Mouse (Mus musculus): ENCODE results near the gene Nubp2.

The Nubp2 gene

GRCm38 (mm10) chr17:24886134-24886931 lies at the start of gene Nubp2, which contains the start of gene Spsb3:
Gene Nubp2 (minus strand): TSS chr17:24886349.
Gene Spsb3 (plus strand): TSS chr17:24886643.
- DNase-seq (ENCODE audit: low spot score in 2 of 2): peak; percentile 92 to 96

- no peak for DNase-seq (ENCODE audit: low spot score in 2 of 2)
Observed at GRCm38 (mm10) chr17:24935666-24936065, 49.5 kb upstream of the Nubp2 start.

GRCm38 (mm10) chr17:24934926-24935325 lies 48.8 kb upstream of the Nubp2 start:
- no peak for DNase-seq (ENCODE audit: low spot score in 2 of 2)

- DNase-seq (ENCODE audit: low spot score in 2 of 2): no peak
Observed at GRCm38 (mm10) chr17:24933163-24933562, 47.0 kb upstream of the Nubp2 start.

GRCm38 (mm10) chr17:24932431-24932830 lies 46.3 kb upstream of the Nubp2 start:
- no peak for DNase-seq (ENCODE audit: low spot score in 2 of 2)

GRCm38 (mm10) chr17:24929506-24929905 lies 43.4 kb upstream of the Nubp2 start:
- DNase-seq (ENCODE audit: low spot score in 2 of 2): no peak

- DNase-seq (ENCODE audit: low spot score in 2 of 2): no peak
Observed at GRCm38 (mm10) chr17:24923246-24923645, 37.1 kb upstream of the Nubp2 start.

GRCm38 (mm10) chr17:24913984-24914383 lies 27.8 kb upstream of the Nubp2 start:
- no peak for DNase-seq (ENCODE audit: low spot score in 2 of 2)

GRCm38 (mm10) chr17:24907591-24907990 lies 21.4 kb upstream of the Nubp2 start:
- DNase-seq (ENCODE audit: low spot score in 2 of 2): no peak

GRCm38 (mm10) chr17:24903767-24904166 lies 17.6 kb upstream of the Nubp2 start:
- DNase-seq (ENCODE audit: low spot score in 2 of 2): no peak

- DNase-seq (ENCODE audit: low spot score in 2 of 2): peak; percentile 46 to 65
Observed at GRCm38 (mm10) chr17:24902671-24903474, 16.7 kb upstream of the Nubp2 start.

- no peak for DNase-seq (ENCODE audit: low spot score in 2 of 2)
Observed at GRCm38 (mm10) chr17:24902124-24902523, 16.0 kb upstream of the Nubp2 start.

- DNase-seq (ENCODE audit: low spot score in 2 of 2): no peak
Observed at GRCm38 (mm10) chr17:24900014-24900413, 13.9 kb upstream of the Nubp2 start.

GRCm38 (mm10) chr17:24899153-24899552 lies 13.0 kb upstream of the Nubp2 start:
- DNase-seq (ENCODE audit: low spot score in 2 of 2): no peak

GRCm38 (mm10) chr17:24898041-24898854 lies 12.1 kb upstream of the Nubp2 start:
- no peak for DNase-seq (ENCODE audit: low spot score in 2 of 2)

- DNase-seq (ENCODE audit: low spot score in 2 of 2): no peak
Observed at GRCm38 (mm10) chr17:24897600-24897999, 11.5 kb upstream of the Nubp2 start.

- no peak for DNase-seq (ENCODE audit: low spot score in 2 of 2)
Observed at GRCm38 (mm10) chr17:24896993-24897269, 10.8 kb upstream of the Nubp2 start.

GRCm38 (mm10) chr17:24896241-24896992 lies 10.3 kb upstream of the Nubp2 start, which contains the start of gene Nme3:
Gene Nme3 (plus strand): TSS chr17:24896500.
- peak; percentile 69 to 74 for DNase-seq (ENCODE audit: low spot score in 2 of 2)

GRCm38 (mm10) chr17:24895571-24896240 lies 9.6 kb upstream of the Nubp2 start:
- DNase-seq (ENCODE audit: low spot score in 2 of 2): no peak

GRCm38 (mm10) chr17:24894995-24895547 lies 8.9 kb upstream of the Nubp2 start, which contains the start of the genes Eme2 and Mrps34:
Gene Eme2 (minus strand): TSS chr17:24895087.
Gene Mrps34 (plus strand): TSS chr17:24895116.
- peak; percentile 54 to 73 for DNase-seq (ENCODE audit: low spot score in 2 of 2)

All from spleen, postnatal 14 days (tissue).